21 mouse cellular contexts compared by ENCODE assay signal in genomic region chr8:128223092-128223491, GRCm38 (mm10).
A peak's percentile ranks its signal among the peaks of the same experiment; 100 is the strongest.
DNase-seq lines count a peak whose midpoint lies in the region; ATAC-seq lines count a peak whose summit lies in the region.
"Had no signal": no experiment of that assay in that cellular context is flagged by ENCODE, and none has a peak within 500 bp of the region (broad histone marks: within the 10 kb centered on the region; RNA-seq: fewer than 3 reads in every experiment).

No protein-coding gene starts in this region.

- no peak overlapping the region for H3K9ac ChIP-seq in heart, embryonic 15.5 days
- H3K9ac ChIP-seq in heart, embryonic 11.5 days (ENCODE audit: low read depth, low read length), result no peak overlapping the region
- H3K9ac ChIP-seq: embryonic facial prominence, embryonic 12.5 days; hindbrain, embryonic 13.5 days; intestine, embryonic 15.5 days; liver, embryonic 15.5 days; neural tube, embryonic 13.5 days had no signal

- H3K4me1 ChIP-seq in heart, embryonic 15.5 days (replicated peaks), result peaks cover 30% of the 10 kb centered on the region
- H3K4me1 ChIP-seq in heart, embryonic 11.5 days (ENCODE audit: control insufficient read depth, insufficient read depth, low read length), result peaks cover 24% of the 10 kb centered on the region
- H3K4me1 ChIP-seq: hindbrain, embryonic 13.5 days; intestine, embryonic 15.5 days; liver, embryonic 15.5 days; neural tube, embryonic 13.5 days had no signal

- H3K27me3 ChIP-seq in heart, embryonic 15.5 days, result no peaks in the 10 kb centered on the region
- H3K27me3 ChIP-seq in heart, embryonic 11.5 days (ENCODE audit: control insufficient read depth, insufficient read depth, low read length), result no peaks in the 10 kb centered on the region
- H3K27me3 ChIP-seq: embryonic facial prominence, embryonic 12.5 days; hindbrain, embryonic 13.5 days; intestine, embryonic 15.5 days; liver, embryonic 15.5 days; neural tube, embryonic 13.5 days had no signal

- ATAC-seq in heart, embryonic 15.5 days (replicated peaks; ENCODE audit: insufficient number of reproducible peaks, insufficient read depth, low FRiP score, low read depth), result no peak
- no peak for ATAC-seq in heart, embryonic 11.5 days (replicated peaks; ENCODE audit: insufficient number of reproducible peaks, low FRiP score, low TSS enrichment)
- ATAC-seq in CD4-positive, CD25-positive, alpha-beta regulatory T cell, adult 4 months, result peak; percentile 81
- peak; percentile 89 to 90 for ATAC-seq in hematopoietic stem cell, adult 5-6 weeks (replicated peaks in 1 of 2; ENCODE audit: insufficient read depth in 1 of 2, low FRiP score in 2 of 2, low TSS enrichment in 1 of 2, low read depth in 1 of 2, poor library complexity in 2 of 2, severe bottlenecking in 2 of 2)
- no peak for ATAC-seq in erythroblast, adult 5-6 weeks (replicated peaks; ENCODE audit: low FRiP score, poor library complexity, severe bottlenecking)
- ATAC-seq: forebrain, embryonic 16.5 days; intestine, embryonic 15.5 days had no signal

- DNase-seq in 3T3-L1 (ENCODE audit: low read depth, low spot score), result peak; percentile 48
- DNase-seq in adrenal gland, postnatal 4 days (ENCODE audit: low spot score in 2 of 2), result no peak
- DNase-seq in frontal cortex, postnatal 25 days (ENCODE audit: low spot score in 2 of 2), result no peak
- DNase-seq: adrenal gland, adult 8-10 months; cerebellum, adult 18-20 months; heart, adult 18-20 months; kidney, postnatal 14 days; midbrain, embryonic 14.5 days; right cerebral cortex, postnatal 14 days; thymus, postnatal 14 days had no signal

- H3K9me3 ChIP-seq in heart, embryonic 15.5 days (replicated peaks), result no peaks in the 10 kb centered on the region
- no peaks in the 10 kb centered on the region for H3K9me3 ChIP-seq in heart, embryonic 11.5 days (replicated peaks; ENCODE audit: control insufficient read depth, low read length)
- H3K9me3 ChIP-seq: embryonic facial prominence, embryonic 12.5 days; hindbrain, embryonic 13.5 days; intestine, embryonic 15.5 days; liver, embryonic 15.5 days; neural tube, embryonic 13.5 days had no signal

- no peak overlapping the region for H3K4me3 ChIP-seq in heart, embryonic 15.5 days
- no peak overlapping the region for H3K4me3 ChIP-seq in heart, embryonic 11.5 days (ENCODE audit: low read depth, low read length)
- H3K4me3 ChIP-seq: embryonic facial prominence, embryonic 12.5 days; hindbrain, embryonic 13.5 days; intestine, embryonic 15.5 days; liver, embryonic 15.5 days; neural tube, embryonic 13.5 days had no signal

- WGBS in heart, embryonic 15.5 days, result 57% methylated on average over 1 of the region's 1 CpGs
- WGBS in heart, embryonic 11.5 days (ENCODE audit: insufficient replicate concordance), result 80% methylated on average over 1 of the region's 1 CpGs

- peak overlapping the region; percentile 62 for H3K27ac ChIP-seq in heart, embryonic 15.5 days
- H3K27ac ChIP-seq in heart, embryonic 11.5 days (ENCODE audit: low read depth, low read length), result no peak overlapping the region
- H3K27ac ChIP-seq: embryonic facial prominence, embryonic 12.5 days; hindbrain, embryonic 13.5 days; intestine, embryonic 15.5 days; liver, embryonic 15.5 days; neural tube, embryonic 13.5 days had no signal

- no peak overlapping the region for H3K4me2 ChIP-seq in heart, embryonic 15.5 days
- H3K4me2 ChIP-seq in heart, embryonic 11.5 days, result no peak overlapping the region
- H3K4me2 ChIP-seq: embryonic facial prominence, embryonic 12.5 days; hindbrain, embryonic 13.5 days; intestine, embryonic 15.5 days; liver, embryonic 15.5 days; neural tube, embryonic 13.5 days had no signal

- H3K36me3 ChIP-seq in heart, embryonic 15.5 days, result no peaks in the 10 kb centered on the region
- H3K36me3 ChIP-seq in heart, embryonic 11.5 days (ENCODE audit: control insufficient read depth, insufficient read depth, low read length), result no peaks in the 10 kb centered on the region
- H3K36me3 ChIP-seq: embryonic facial prominence, embryonic 12.5 days; hindbrain, embryonic 13.5 days; intestine, embryonic 15.5 days; liver, embryonic 15.5 days; neural tube, embryonic 13.5 days had no signal

Comparison
In these comparisons a context has a peak if more than half of its experiments do, and no peak if none do; other contexts are left out.
1. ATAC-seq: peak in CD4-positive, CD25-positive, alpha-beta regulatory T cell, adult 4 months (single experiment) and hematopoietic stem cell, adult 5-6 weeks (2 of 2); none in heart, embryonic 15.5 days (single experiment), heart, embryonic 11.5 days (single experiment) and erythroblast, adult 5-6 weeks (single experiment).